Mouse (Mus musculus) MEL (cell line): Measurements from ENCODE around the gene Gm26602.

Source experiments
- CTCF ChIP-seq, 3 experiments: IDR thresholded peaks in 2 of 3; conservative IDR thresholded peaks in 1 of 3; 2 replicates each; pipeline ENCODE4 v1.5.1; 2011 to 2012; ENCODE audit warnings: low read length in 3 of 3, low read depth in 2 of 3, mild to moderate bottlenecking in 2 of 3, improper control_type of control experiment in 1 of 3, inconsistent platforms in 1 of 3, mixed read lengths in 1 of 3, moderate library complexity in 1 of 3; ENCODE audit not compliant: control insufficient read depth in 1 of 3, insufficient read depth in 1 of 3, poor library complexity in 1 of 3, severe bottlenecking in 1 of 3
- EP300 ChIP-seq, 2 experiments: IDR thresholded peaks; 2 replicates each; pipeline ENCODE4 v1.6.1; 2011; ENCODE audit warnings: improper control_type of control experiment in 2 of 2, low read length in 2 of 2, low read depth in 1 of 2, mild to moderate bottlenecking in 1 of 2
- GABPA ChIP-seq: IDR thresholded peaks from 2 replicates; pipeline ENCODE4 v1.6.1; 2012; ENCODE audit warnings: low read depth, mild to moderate bottlenecking, inconsistent platforms, low read length, improper control_type of control experiment, moderate library complexity
- GATA1 ChIP-seq: IDR thresholded peaks from 2 replicates; pipeline ENCODE4 v1.6.1; 2011; ENCODE audit warnings: low read depth, low read length, improper control_type of control experiment
- MAX ChIP-seq: IDR thresholded peaks from 2 replicates; pipeline ENCODE4 v1.6.1; 2011; ENCODE audit warnings: low read length, improper control_type of control experiment
- MYC ChIP-seq: IDR thresholded peaks from 2 replicates; pipeline ENCODE4 v1.6.1; 2011; ENCODE audit warnings: low read depth, mild to moderate bottlenecking, low read length, improper control_type of control experiment, moderate library complexity
- POLR2A ChIP-seq, 2 experiments: IDR thresholded peaks; 2 replicates each; pipeline ENCODE4 v1.6.1; 2011 to 2012; ENCODE audit warnings: low read length in 2 of 2, mild to moderate bottlenecking in 2 of 2, control low read depth in 1 of 2, improper control_type of control experiment in 1 of 2, low read depth in 1 of 2, moderate library complexity in 1 of 2; ENCODE audit not compliant: control insufficient read depth in 1 of 2, insufficient read depth in 1 of 2, poor library complexity in 1 of 2
- POLR2AphosphoS2 ChIP-seq: IDR thresholded peaks from 2 replicates; pipeline ENCODE4 v1.6.1; 2011; ENCODE audit warnings: low read length, improper control_type of control experiment
- POLR2AphosphoS5 ChIP-seq: IDR thresholded peaks from 2 replicates; pipeline ENCODE4 v1.6.1; 2012; ENCODE audit warnings: low read depth, borderline replicate concordance, mild to moderate bottlenecking, inconsistent platforms, low read length, moderate library complexity, mixed read lengths
- RAD21 ChIP-seq: IDR thresholded peaks from 2 replicates; pipeline ENCODE4 v1.6.1; 2011; ENCODE audit warnings: mild to moderate bottlenecking, low read depth, low read length, improper control_type of control experiment
- USF1 ChIP-seq: IDR thresholded peaks from 2 replicates; pipeline ENCODE4 v1.6.1; 2014; ENCODE audit warnings: low read depth, mild to moderate bottlenecking, inconsistent platforms, low read length, improper control_type of control experiment, moderate library complexity
- ZKSCAN1 ChIP-seq: IDR thresholded peaks from 2 replicates; pipeline ENCODE4 v1.6.1; 2012; ENCODE audit warnings: low read depth, mild to moderate bottlenecking, inconsistent platforms, low read length, improper control_type of control experiment, moderate library complexity

DNA sequence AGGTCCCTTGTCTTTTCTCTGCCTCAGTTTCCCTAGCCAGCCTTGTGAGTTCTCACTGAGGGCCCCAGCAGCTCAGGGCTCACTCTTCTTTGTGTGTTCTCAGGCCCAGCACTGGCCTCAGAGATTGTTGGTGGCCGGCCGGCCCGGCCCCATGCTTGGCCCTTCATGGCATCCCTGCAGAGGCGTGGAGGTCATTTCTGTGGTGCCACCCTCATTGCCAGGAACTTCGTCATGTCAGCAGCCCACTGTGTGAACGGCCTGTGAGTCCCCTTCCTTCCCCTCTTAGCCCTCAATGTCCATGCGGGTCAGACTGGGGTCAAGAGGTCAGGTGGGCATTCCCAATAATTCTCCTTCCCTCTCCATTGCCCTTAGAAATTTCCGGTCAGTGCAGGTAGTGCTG is 24.0 kb upstream of the Gm26602 start:
- TF ChIP-seq CTCF (IDR thresholded peaks at IDR 0.05 in 2 of 3, conservative IDR thresholded peaks at IDR 0.05 in 1 of 3; ENCODE audit: control insufficient read depth in 1 of 3, insufficient read depth in 1 of 3, low read depth in 2 of 3, low read length in 3 of 3, poor library complexity in 1 of 3, severe bottlenecking in 1 of 3) (no peak), GATA1 (no peak), EP300 (IDR thresholded peaks at IDR 0.05; ENCODE audit: low read depth in 1 of 2, low read length in 2 of 2) (no peak), RAD21 (no peak), POLR2AphosphoS2 (no peak), POLR2AphosphoS5 (no peak), POLR2A (IDR thresholded peaks at IDR 0.05; ENCODE audit: control insufficient read depth in 1 of 2, insufficient read depth in 1 of 2, low read depth in 1 of 2, low read length in 2 of 2, poor library complexity in 1 of 2) (no peak), GABPA (no peak), MAX (no peak), ZKSCAN1 (no peak), MYC (no peak), USF1 (no peak)
